Mouse (Mus musculus): ENCODE measurements at regions not wholly inside any gene's neighbourhood (a gene's known extent, or its start where the extent isn't known, plus 50 kb on each side); places are given as distances from the start of the nearest gene placed in this dataset.

DNA sequence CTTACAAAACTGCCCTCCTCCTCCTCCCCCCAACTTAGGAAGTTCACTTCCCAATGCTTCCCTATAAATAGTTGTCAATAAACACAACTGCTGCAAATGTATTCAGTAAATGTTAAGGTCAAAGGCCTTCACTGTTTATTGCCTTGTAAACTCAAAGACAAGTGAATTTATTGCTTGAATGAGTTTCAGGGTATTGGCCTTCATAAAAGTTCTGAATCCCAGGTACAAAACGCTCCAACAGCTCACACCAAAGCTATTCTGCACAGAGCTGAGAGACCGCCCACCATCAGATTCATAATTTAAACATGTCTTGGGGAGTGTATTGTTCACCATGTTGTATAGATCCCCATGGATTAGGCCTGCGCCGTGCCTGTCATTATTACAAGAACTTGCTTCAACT lies 53.9 kb upstream of the Cdkn3 start:
- no peak for DNase-seq
- TF ChIP-seq POLR2A (IDR thresholded peaks at IDR 0.05; ENCODE audit: borderline replicate concordance, insufficient read depth, low read length): no peak
- no peak for TF ChIP-seq CTCF (IDR thresholded peaks at IDR 0.05; ENCODE audit: borderline replicate concordance, insufficient read depth, low read depth, low read length)
- Histone ChIP-seq H3K4me3 (replicated peaks; ENCODE audit: insufficient read depth, low read depth, low read length) (no peak overlapping the region), H3K27me3 (ENCODE audit: control insufficient read depth, insufficient read depth, low read length) (no peaks in the 10 kb centered on the region), H3K4me1 (ENCODE audit: control insufficient read depth, insufficient read depth, low read length) (no peaks in the 10 kb centered on the region), H3K27ac (ENCODE audit: insufficient read depth, low read length) (no peak overlapping the region)
- WGBS: 48% methylated on average over 4 of the region's 4 CpGs

DNA sequence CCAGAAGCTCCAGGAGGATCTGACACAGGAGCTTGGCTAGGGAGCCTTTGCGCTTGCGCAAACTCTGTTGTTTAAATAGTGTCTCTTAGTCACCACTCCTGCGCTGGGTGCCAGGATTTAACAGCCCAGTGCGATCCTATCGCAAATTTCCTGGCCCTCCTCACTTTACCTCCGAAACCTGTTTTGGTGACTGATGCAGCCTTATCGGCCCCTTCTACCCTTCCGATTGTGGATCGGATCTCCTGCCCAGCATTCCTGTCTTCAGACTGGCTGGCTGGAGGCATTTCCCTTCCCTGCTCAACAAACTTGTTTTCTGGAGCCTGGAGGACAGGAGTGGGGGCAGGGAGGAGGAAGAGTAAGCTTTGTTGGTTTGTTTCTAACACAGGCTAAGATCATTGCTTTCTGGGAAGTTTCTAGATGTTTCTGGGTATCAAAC lies 56.0 kb upstream of the Cdkn3 start:
- WGBS: 90% methylated on average over 9 of the region's 9 CpGs
- Histone ChIP-seq H3K4me1 (ENCODE audit: control insufficient read depth, insufficient read depth, low read length) (no peaks in the 10 kb centered on the region), H3K27me3 (ENCODE audit: control insufficient read depth, insufficient read depth, low read length) (no peaks in the 10 kb centered on the region), H3K4me3 (replicated peaks; ENCODE audit: insufficient read depth, low read depth, low read length) (no peak overlapping the region), H3K27ac (ENCODE audit: insufficient read depth, low read length) (no peak overlapping the region)
- TF ChIP-seq POLR2A (IDR thresholded peaks at IDR 0.05; ENCODE audit: borderline replicate concordance, insufficient read depth, low read length): no peak
- TF ChIP-seq CTCF (IDR thresholded peaks at IDR 0.05; ENCODE audit: borderline replicate concordance, insufficient read depth, low read depth, low read length): no peak
- DNase-seq: no peak

- H3K27ac ChIP-seq (ENCODE audit: insufficient read depth, low read length): no peak overlapping the region
- H3K4me1 ChIP-seq (ENCODE audit: control insufficient read depth, insufficient read depth, low read length): no peaks in the 10 kb centered on the region
- no peak overlapping the region for H3K4me3 ChIP-seq (replicated peaks; ENCODE audit: insufficient read depth, low read depth, low read length)
- 27% methylated on average over 17 of the region's 17 CpGs for WGBS
- no peaks in the 10 kb centered on the region for H3K27me3 ChIP-seq (ENCODE audit: control insufficient read depth, insufficient read depth, low read length)
- DNase-seq: peak in 1 of 2 experiments; percentile 20
- TF ChIP-seq CTCF (IDR thresholded peaks at IDR 0.05; ENCODE audit: borderline replicate concordance, insufficient read depth, low read depth, low read length) (peak; percentile 57), POLR2A (IDR thresholded peaks at IDR 0.05; ENCODE audit: borderline replicate concordance, insufficient read depth, low read length) (no peak)
These were observed 57.5 kb upstream of the Cdkn3 start for GRCm38 (mm10) chr14:46702669-46703435.

DNA sequence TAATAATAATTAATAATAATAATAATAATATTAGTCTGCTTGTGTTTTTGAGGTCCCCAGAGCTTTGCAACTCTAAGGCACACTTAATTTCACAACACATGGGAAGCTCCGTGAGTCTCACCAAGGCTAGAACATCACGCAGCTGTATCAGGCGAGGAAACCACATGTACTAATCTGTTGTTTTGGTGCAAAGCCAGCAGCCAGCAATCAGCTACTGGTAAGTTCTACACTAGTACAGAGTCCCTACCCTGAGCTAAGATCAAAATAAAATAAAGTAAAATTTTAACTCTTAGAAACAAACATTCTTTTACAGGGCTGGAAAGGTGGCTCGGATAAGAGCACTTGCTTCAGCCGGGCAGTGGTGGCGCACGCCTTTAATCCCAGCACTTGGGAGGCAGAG lies 67.8 kb upstream of the Cdkn3 start:
- DNase-seq: no peak
- no peak overlapping the region for H3K27ac ChIP-seq (ENCODE audit: insufficient read depth, low read length)
- WGBS: 86% methylated on average over 7 of the region's 7 CpGs
- H3K4me3 ChIP-seq (replicated peaks; ENCODE audit: insufficient read depth, low read depth, low read length): no peak overlapping the region
- H3K4me1 ChIP-seq (ENCODE audit: control insufficient read depth, insufficient read depth, low read length): no peaks in the 10 kb centered on the region
- H3K27me3 ChIP-seq (ENCODE audit: control insufficient read depth, insufficient read depth, low read length): no peaks in the 10 kb centered on the region
- no peak for TF ChIP-seq POLR2A (IDR thresholded peaks at IDR 0.05; ENCODE audit: borderline replicate concordance, insufficient read depth, low read length)
- no peak for TF ChIP-seq CTCF (IDR thresholded peaks at IDR 0.05; ENCODE audit: borderline replicate concordance, insufficient read depth, low read depth, low read length)

- Histone ChIP-seq H3K27me3 (ENCODE audit: control insufficient read depth, insufficient read depth, low read length) (no peaks in the 10 kb centered on the region), H3K4me3 (replicated peaks; ENCODE audit: insufficient read depth, low read depth, low read length) (no peak overlapping the region), H3K4me1 (ENCODE audit: control insufficient read depth, insufficient read depth, low read length) (no peaks in the 10 kb centered on the region), H3K27ac (ENCODE audit: insufficient read depth, low read length) (no peak overlapping the region)
- 73% methylated on average over 2 of the region's 2 CpGs for WGBS
- TF ChIP-seq POLR2A (IDR thresholded peaks at IDR 0.05; ENCODE audit: borderline replicate concordance, insufficient read depth, low read length) (no peak), CTCF (IDR thresholded peaks at IDR 0.05; ENCODE audit: borderline replicate concordance, insufficient read depth, low read depth, low read length) (no peak)
- DNase-seq: no peak
These were observed 68.3 kb upstream of the Cdkn3 start for GRCm38 (mm10) chr14:46692067-46692466.

DNA sequence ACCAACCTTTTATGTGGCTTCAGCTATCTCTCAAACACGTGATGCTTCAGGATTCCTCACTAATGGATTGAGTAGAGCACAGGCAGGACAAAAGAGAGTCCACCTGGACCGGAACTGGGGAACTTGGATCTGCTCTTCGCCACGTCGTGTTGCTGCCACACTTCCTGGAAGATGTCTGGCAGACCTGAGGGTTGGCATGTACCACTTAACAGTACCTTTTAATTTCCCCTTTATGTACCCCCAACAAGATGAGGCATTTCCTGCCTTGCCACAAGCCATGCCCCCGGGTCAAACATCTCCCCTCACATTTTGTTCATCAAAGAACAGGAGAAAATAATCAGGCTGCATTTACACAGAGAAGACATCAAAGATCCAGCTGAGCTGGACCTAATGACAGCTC lies 77.6 kb upstream of the Cdkn3 start:
- Histone ChIP-seq H3K4me1 (ENCODE audit: control insufficient read depth, insufficient read depth, low read length) (no peaks in the 10 kb centered on the region), H3K4me3 (replicated peaks; ENCODE audit: insufficient read depth, low read depth, low read length) (no peak overlapping the region), H3K27ac (ENCODE audit: insufficient read depth, low read length) (no peak overlapping the region), H3K27me3 (ENCODE audit: control insufficient read depth, insufficient read depth, low read length) (no peaks in the 10 kb centered on the region)
- DNase-seq: no peak
- TF ChIP-seq POLR2A (IDR thresholded peaks at IDR 0.05; ENCODE audit: borderline replicate concordance, insufficient read depth, low read length): no peak
- TF ChIP-seq CTCF (IDR thresholded peaks at IDR 0.05; ENCODE audit: borderline replicate concordance, insufficient read depth, low read depth, low read length): no peak
- 82% methylated on average over 6 of the region's 6 CpGs for WGBS

DNA sequence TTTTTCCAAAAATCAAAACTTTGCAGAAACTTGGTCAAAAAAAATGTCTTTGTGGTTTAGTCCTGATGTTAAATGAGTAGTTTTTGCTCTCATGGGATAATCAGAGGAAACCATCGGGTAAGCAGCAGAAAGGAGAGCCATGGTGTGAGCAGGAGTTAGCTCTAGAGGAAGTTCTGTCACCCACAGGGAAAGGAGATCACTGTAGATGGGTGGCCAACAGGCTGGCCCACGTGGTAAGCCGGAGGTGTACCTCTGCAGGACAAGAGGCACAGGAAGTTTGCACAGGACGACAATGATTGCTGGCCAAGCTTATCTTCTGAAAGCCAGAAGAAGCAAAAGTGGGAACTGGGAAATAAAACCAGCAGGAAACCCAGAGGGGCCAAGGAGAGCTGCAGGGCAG lies 81.4 kb upstream of the Cdkn3 start:
- DNase-seq: no peak
- H3K4me1 ChIP-seq (ENCODE audit: control insufficient read depth, insufficient read depth, low read length): no peaks in the 10 kb centered on the region
- 78% methylated on average over 4 of the region's 4 CpGs for WGBS
- H3K27ac ChIP-seq (ENCODE audit: insufficient read depth, low read length): no peak overlapping the region
- H3K27me3 ChIP-seq (ENCODE audit: control insufficient read depth, insufficient read depth, low read length): no peaks in the 10 kb centered on the region
- TF ChIP-seq CTCF (IDR thresholded peaks at IDR 0.05; ENCODE audit: borderline replicate concordance, insufficient read depth, low read depth, low read length): no peak
- no peak for TF ChIP-seq POLR2A (IDR thresholded peaks at IDR 0.05; ENCODE audit: borderline replicate concordance, insufficient read depth, low read length)
- H3K4me3 ChIP-seq (replicated peaks; ENCODE audit: insufficient read depth, low read depth, low read length): no peak overlapping the region

DNA sequence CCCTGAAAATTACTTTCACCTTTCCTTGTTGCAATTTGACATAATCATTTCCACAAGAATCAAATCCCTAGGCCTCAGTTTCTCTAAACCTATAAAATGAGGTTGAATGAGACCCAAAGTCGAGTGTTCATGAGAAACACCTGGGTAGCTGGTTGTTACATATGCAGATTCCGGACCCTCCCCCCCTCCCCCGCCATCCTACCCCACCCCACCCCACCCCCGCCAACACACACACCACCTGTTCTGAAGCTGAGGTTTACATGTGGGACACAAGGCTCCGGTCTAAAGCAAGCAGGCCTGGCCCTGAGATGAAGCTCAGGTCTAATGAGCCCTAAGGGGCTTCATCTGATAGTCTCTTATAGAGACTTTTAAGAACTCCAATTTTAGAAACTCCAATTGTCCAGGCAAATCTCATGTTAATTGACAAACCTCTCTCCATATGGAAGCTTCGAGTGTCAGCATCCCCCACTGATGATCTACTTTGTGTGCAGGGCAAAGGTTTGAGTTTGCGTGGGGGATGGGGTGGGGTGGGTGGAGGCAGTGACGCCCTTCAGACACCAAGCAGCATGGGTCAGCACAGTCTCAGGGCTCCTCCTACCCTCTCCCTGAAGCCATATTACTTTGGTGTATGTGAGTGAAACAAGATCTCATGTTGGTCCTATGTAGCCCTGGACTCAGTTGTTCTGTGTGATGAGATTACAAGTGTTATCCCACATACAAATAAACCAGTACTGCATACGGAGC lies 88.7 kb upstream of the Cdkn3 start:
- TF ChIP-seq CTCF (IDR thresholded peaks at IDR 0.05; ENCODE audit: borderline replicate concordance, insufficient read depth, low read depth, low read length) (no peak), POLR2A (IDR thresholded peaks at IDR 0.05; ENCODE audit: borderline replicate concordance, insufficient read depth, low read length) (no peak)
- WGBS: 88% methylated on average over 9 of the region's 9 CpGs
- no peak overlapping the region for H3K4me3 ChIP-seq (replicated peaks; ENCODE audit: insufficient read depth, low read depth, low read length)
- no peak overlapping the region for H3K27ac ChIP-seq (ENCODE audit: insufficient read depth, low read length)
- no peaks in the 10 kb centered on the region for H3K4me1 ChIP-seq (ENCODE audit: control insufficient read depth, insufficient read depth, low read length)
- H3K27me3 ChIP-seq (ENCODE audit: control insufficient read depth, insufficient read depth, low read length): no peaks in the 10 kb centered on the region
- DNase-seq: no peak
